Mouse (Mus musculus): ENCODE measurements at regions not wholly inside any gene's neighbourhood (a gene's known extent, or its start where the extent isn't known, plus 50 kb on each side); places are given as distances from the start of the nearest gene placed in this dataset.

DNA sequence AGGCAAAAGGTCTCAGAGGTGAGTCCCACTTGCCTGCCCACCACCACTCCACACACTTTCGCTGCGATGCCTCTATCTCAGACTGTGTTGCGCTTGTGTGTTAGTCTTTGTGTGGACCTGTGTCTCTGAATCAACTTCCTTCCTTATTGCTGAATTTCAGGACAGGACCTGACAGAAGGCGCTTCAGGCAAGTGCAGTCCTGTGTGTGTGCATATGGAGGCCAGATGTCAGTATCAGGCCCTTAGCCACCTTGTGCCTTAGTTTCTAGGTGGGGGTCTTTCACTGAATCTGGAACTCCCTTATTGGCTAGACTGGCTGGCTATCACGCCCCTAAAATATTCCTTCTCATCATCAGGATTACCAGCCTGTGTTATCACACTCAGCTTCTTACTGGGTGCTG lies 391.6 kb upstream of the Zmiz1 start:
- 82% methylated on average over 5 of the region's 5 CpGs for WGBS
- no peaks in the 10 kb centered on the region for H3K9me3 ChIP-seq (ENCODE audit: control insufficient read depth, low read length)
- H3K4me3 ChIP-seq (ENCODE audit: low read depth, low read length), result no peak overlapping the region
- DNase-seq (ENCODE audit: low spot score) (no peak), ATAC-seq (ENCODE audit: low FRiP score) (no peak)
- H3K36me3 ChIP-seq (ENCODE audit: control insufficient read depth, insufficient read depth, low read length), result no peaks in the 10 kb centered on the region
- no peaks in the 10 kb centered on the region for H3K27me3 ChIP-seq (ENCODE audit: control insufficient read depth, insufficient read depth, low read length)
- no peak overlapping the region for H3K4me2 ChIP-seq (replicated peaks; ENCODE audit: low read depth, low read length)
- H3K9ac ChIP-seq (ENCODE audit: low read depth, low read length), result no peak overlapping the region
- H3K4me1 ChIP-seq (replicated peaks; ENCODE audit: control insufficient read depth, insufficient read depth, low read length), result peaks cover 9% of the 10 kb centered on the region
- no peak overlapping the region for H3K27ac ChIP-seq (ENCODE audit: low read depth, low read length)

GRCm38 (mm10) chr14:25068430-25068829 lies 390.6 kb upstream of the Zmiz1 start:
- Histone ChIP-seq H3K27me3 (ENCODE audit: control insufficient read depth, insufficient read depth, low read length) (no peaks in the 10 kb centered on the region), H3K9me3 (ENCODE audit: control insufficient read depth, low read length) (no peaks in the 10 kb centered on the region), H3K36me3 (ENCODE audit: control insufficient read depth, insufficient read depth, low read length) (no peaks in the 10 kb centered on the region), H3K9ac (ENCODE audit: low read depth, low read length) (no peak overlapping the region), H3K4me2 (replicated peaks; ENCODE audit: low read depth, low read length) (no peak overlapping the region), H3K4me1 (replicated peaks; ENCODE audit: control insufficient read depth, insufficient read depth, low read length) (peaks cover 9% of the 10 kb centered on the region), H3K27ac (ENCODE audit: low read depth, low read length) (no peak overlapping the region), H3K4me3 (ENCODE audit: low read depth, low read length) (no peak overlapping the region)
- no peak for DNase-seq (ENCODE audit: low spot score)
- ATAC-seq (ENCODE audit: low FRiP score), result no peak
- WGBS, result 65% methylated on average over 8 of the region's 8 CpGs

- Histone ChIP-seq H3K4me3 (ENCODE audit: low read depth, low read length) (no peak overlapping the region), H3K4me1 (replicated peaks; ENCODE audit: control insufficient read depth, insufficient read depth, low read length) (peaks cover 2% of the 10 kb centered on the region; the same call in 1 of the 2 replicates), H3K36me3 (ENCODE audit: control insufficient read depth, insufficient read depth, low read length) (no peaks in the 10 kb centered on the region), H3K27ac (ENCODE audit: low read depth, low read length) (no peak overlapping the region), H3K9ac (ENCODE audit: low read depth, low read length) (no peak overlapping the region), H3K27me3 (ENCODE audit: control insufficient read depth, insufficient read depth, low read length) (no peaks in the 10 kb centered on the region), H3K4me2 (replicated peaks; ENCODE audit: low read depth, low read length) (no peak overlapping the region), H3K9me3 (ENCODE audit: control insufficient read depth, low read length) (no peaks in the 10 kb centered on the region)
- no peak for ATAC-seq (ENCODE audit: low FRiP score)
- no peak for DNase-seq (ENCODE audit: low spot score)
- WGBS, result 72% methylated on average over 5 of the region's 5 CpGs
These were observed 385.8 kb upstream of the Zmiz1 start for GRCm38 (mm10) chr14:25073143-25073542.

- Histone ChIP-seq H3K36me3 (ENCODE audit: control insufficient read depth, insufficient read depth, low read length) (no peaks in the 10 kb centered on the region), H3K9me3 (ENCODE audit: control insufficient read depth, low read length) (no peaks in the 10 kb centered on the region), H3K9ac (ENCODE audit: low read depth, low read length) (no peak overlapping the region), H3K4me2 (replicated peaks; ENCODE audit: low read depth, low read length) (no peak overlapping the region), H3K27ac (ENCODE audit: low read depth, low read length) (no peak overlapping the region), H3K27me3 (ENCODE audit: control insufficient read depth, insufficient read depth, low read length) (no peaks in the 10 kb centered on the region), H3K4me3 (ENCODE audit: low read depth, low read length) (no peak overlapping the region), H3K4me1 (replicated peaks; ENCODE audit: control insufficient read depth, insufficient read depth, low read length) (peaks cover 2% of the 10 kb centered on the region; the same call in 1 of the 2 replicates)
- 87% methylated on average over 9 of the region's 9 CpGs for WGBS
- no peak for DNase-seq (ENCODE audit: low spot score)
- ATAC-seq (ENCODE audit: low FRiP score), result no peak
These were observed 384.8 kb upstream of the Zmiz1 start for GRCm38 (mm10) chr14:25074022-25074800.

DNA sequence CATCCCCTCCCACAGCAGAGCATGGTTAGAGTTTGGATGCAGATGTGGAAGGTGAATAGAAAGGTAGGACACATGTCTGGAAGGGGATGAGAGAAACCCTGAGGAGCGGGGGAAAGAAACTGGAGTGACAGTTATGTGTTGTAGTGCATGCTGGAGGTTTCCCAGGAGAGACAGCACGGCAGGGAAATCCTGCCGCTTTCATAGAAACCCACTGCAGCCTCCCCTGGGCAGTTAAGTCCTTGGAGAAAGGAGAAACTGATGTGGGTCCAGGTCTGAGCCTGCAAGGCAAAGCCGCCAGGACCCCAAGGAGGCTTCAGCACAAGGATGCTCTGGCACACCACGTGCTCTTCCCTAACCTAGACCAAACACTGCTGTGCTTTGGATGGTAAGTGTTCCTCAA lies 384.1 kb upstream of the Zmiz1 start:
- ATAC-seq (ENCODE audit: low FRiP score), result no peak
- WGBS, result 93% methylated on average over 5 of the region's 5 CpGs
- Histone ChIP-seq H3K36me3 (ENCODE audit: control insufficient read depth, insufficient read depth, low read length) (no peaks in the 10 kb centered on the region), H3K9ac (ENCODE audit: low read depth, low read length) (no peak overlapping the region), H3K4me1 (replicated peaks; ENCODE audit: control insufficient read depth, insufficient read depth, low read length) (peaks cover 2% of the 10 kb centered on the region; the same call in 1 of the 2 replicates), H3K27ac (ENCODE audit: low read depth, low read length) (no peak overlapping the region), H3K4me3 (ENCODE audit: low read depth, low read length) (no peak overlapping the region), H3K4me2 (replicated peaks; ENCODE audit: low read depth, low read length) (no peak overlapping the region), H3K9me3 (ENCODE audit: control insufficient read depth, low read length) (no peaks in the 10 kb centered on the region), H3K27me3 (ENCODE audit: control insufficient read depth, insufficient read depth, low read length) (no peaks in the 10 kb centered on the region)
- no peak for DNase-seq (ENCODE audit: low spot score)

- H3K27me3 ChIP-seq (ENCODE audit: control insufficient read depth, insufficient read depth, low read length), result no peaks in the 10 kb centered on the region
- H3K9ac ChIP-seq (ENCODE audit: low read depth, low read length), result no peak overlapping the region
- 0 out of 2 replicates have a peak, but pooled peaks cover 2% of the 10 kb centered on the region for H3K4me1 ChIP-seq (replicated peaks; ENCODE audit: control insufficient read depth, insufficient read depth, low read length)
- no peak for ATAC-seq (ENCODE audit: low FRiP score)
- no peak overlapping the region for H3K4me2 ChIP-seq (replicated peaks; ENCODE audit: low read depth, low read length)
- H3K36me3 ChIP-seq (ENCODE audit: control insufficient read depth, insufficient read depth, low read length), result no peaks in the 10 kb centered on the region
- 69% methylated on average over 3 of the region's 3 CpGs for WGBS
- no peak overlapping the region for H3K27ac ChIP-seq (ENCODE audit: low read depth, low read length)
- no peak for DNase-seq (ENCODE audit: low spot score)
- no peak overlapping the region for H3K4me3 ChIP-seq (ENCODE audit: low read depth, low read length)
- no peaks in the 10 kb centered on the region for H3K9me3 ChIP-seq (ENCODE audit: control insufficient read depth, low read length)
These were observed 378.6 kb upstream of the Zmiz1 start for GRCm38 (mm10) chr14:25080431-25080830.

DNA sequence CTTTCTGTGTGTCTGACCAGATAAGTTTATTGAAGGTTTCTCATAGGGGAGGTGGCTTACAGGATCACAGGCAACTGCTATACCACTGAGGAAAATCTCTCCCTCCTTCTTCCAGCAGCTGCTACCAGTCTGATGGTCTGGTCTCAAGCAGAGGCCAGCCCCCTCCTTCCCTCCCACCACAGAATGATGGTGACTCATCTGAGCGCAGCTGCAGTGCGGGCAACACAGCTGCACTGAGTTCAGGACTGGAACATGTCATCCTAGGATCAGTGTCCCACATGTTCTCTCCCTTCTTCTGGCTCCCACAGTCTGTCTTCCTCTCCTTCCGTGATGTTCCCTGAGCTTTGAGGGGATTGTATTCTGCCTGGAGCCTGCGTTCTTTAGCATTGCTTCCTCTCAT lies 375.1 kb upstream of the Zmiz1 start:
- no peak overlapping the region for H3K27ac ChIP-seq (ENCODE audit: low read depth, low read length)
- no peaks in the 10 kb centered on the region for H3K36me3 ChIP-seq (ENCODE audit: control insufficient read depth, insufficient read depth, low read length)
- H3K4me3 ChIP-seq (ENCODE audit: low read depth, low read length), result no peak overlapping the region
- no peaks in the 10 kb centered on the region for H3K9me3 ChIP-seq (ENCODE audit: control insufficient read depth, low read length)
- 84% methylated on average over 4 of the region's 4 CpGs for WGBS
- no peaks in the 10 kb centered on the region for H3K27me3 ChIP-seq (ENCODE audit: control insufficient read depth, insufficient read depth, low read length)
- H3K9ac ChIP-seq (ENCODE audit: low read depth, low read length), result no peak overlapping the region
- ATAC-seq (ENCODE audit: low FRiP score), result no peak
- H3K4me2 ChIP-seq (replicated peaks; ENCODE audit: low read depth, low read length), result no peak overlapping the region
- H3K4me1 ChIP-seq (replicated peaks; ENCODE audit: control insufficient read depth, insufficient read depth, low read length), result no peaks in the 10 kb centered on the region
- DNase-seq (ENCODE audit: low spot score), result no peak

DNA sequence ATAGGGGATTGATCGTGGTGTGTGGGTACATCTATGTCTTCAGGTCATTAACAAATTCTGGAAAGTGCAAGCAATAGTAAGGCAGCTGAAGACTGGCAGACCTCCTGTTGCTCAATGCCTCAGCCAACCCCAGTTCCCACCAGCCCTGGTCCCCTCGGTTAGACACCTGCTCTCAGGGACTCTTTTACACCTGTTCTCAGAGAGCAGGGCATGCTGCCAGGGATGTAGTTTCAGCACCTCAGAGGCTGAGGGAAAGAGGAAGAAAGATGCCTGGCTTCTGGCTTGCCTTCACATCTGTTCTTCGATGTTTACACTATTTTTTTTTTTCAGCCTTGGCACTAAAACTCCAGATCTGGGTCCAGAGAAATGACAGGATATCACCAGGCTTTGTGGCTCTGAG lies 362.2 kb upstream of the Zmiz1 start:
- Histone ChIP-seq H3K4me2 (replicated peaks; ENCODE audit: low read depth, low read length) (no peak overlapping the region), H3K9me3 (ENCODE audit: control insufficient read depth, low read length) (no peaks in the 10 kb centered on the region), H3K36me3 (ENCODE audit: control insufficient read depth, insufficient read depth, low read length) (no peaks in the 10 kb centered on the region), H3K27ac (ENCODE audit: low read depth, low read length) (no peak overlapping the region), H3K27me3 (ENCODE audit: control insufficient read depth, insufficient read depth, low read length) (no peaks in the 10 kb centered on the region), H3K4me3 (ENCODE audit: low read depth, low read length) (no peak overlapping the region), H3K9ac (ENCODE audit: low read depth, low read length) (no peak overlapping the region), H3K4me1 (replicated peaks; ENCODE audit: control insufficient read depth, insufficient read depth, low read length) (no peaks in the 10 kb centered on the region)
- 90% methylated on average over 3 of the region's 3 CpGs for WGBS
- ATAC-seq (ENCODE audit: low FRiP score) (no peak), DNase-seq (ENCODE audit: low spot score) (no peak)

DNA sequence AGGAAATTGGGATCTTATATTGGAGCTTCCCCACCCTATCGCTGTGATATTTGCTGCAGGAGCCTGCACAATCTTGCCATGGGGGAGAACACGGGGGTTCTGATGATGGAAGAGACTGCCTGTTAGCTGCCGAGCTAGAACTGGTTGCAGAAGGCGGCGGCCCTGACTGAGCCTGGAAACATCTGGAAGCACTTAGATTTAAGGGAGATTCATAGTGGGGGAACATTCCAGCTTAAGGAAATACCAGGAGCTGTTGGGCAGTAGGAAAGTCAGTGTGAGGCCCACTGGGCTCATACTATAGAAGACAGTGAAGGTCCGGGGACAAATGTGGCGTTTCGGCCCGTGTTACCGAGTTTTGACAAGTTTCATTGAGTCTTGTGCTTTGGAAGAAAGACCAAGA lies 353.6 kb upstream of the Zmiz1 start:
- Histone ChIP-seq H3K27ac (ENCODE audit: low read depth, low read length) (no peak overlapping the region), H3K4me3 (ENCODE audit: low read depth, low read length) (no peak overlapping the region), H3K9ac (ENCODE audit: low read depth, low read length) (no peak overlapping the region), H3K4me1 (replicated peaks; ENCODE audit: control insufficient read depth, insufficient read depth, low read length) (peaks cover 17% of the 10 kb centered on the region), H3K4me2 (replicated peaks; ENCODE audit: low read depth, low read length) (no peak overlapping the region), H3K9me3 (ENCODE audit: control insufficient read depth, low read length) (no peaks in the 10 kb centered on the region), H3K36me3 (ENCODE audit: control insufficient read depth, insufficient read depth, low read length) (no peaks in the 10 kb centered on the region), H3K27me3 (ENCODE audit: control insufficient read depth, insufficient read depth, low read length) (no peaks in the 10 kb centered on the region)
- WGBS, result 70% methylated on average over 10 of the region's 10 CpGs
- no peak for ATAC-seq (ENCODE audit: low FRiP score)
- no peak for DNase-seq (ENCODE audit: low spot score)
